Mouse (Mus musculus): ENCODE data around the gene Tdpoz5.
"Not testable (repeated sequence)": the region's sequence is repeated elsewhere in the genome, so short reads cannot be mapped to it uniquely, and the experiment has no call there.

Gene Tdpoz5

GRCm38 (mm10) chr3:93961214-93961613, at the start of gene Tdpoz5:
Gene Tdpoz5 (minus strand): TSS chr3:93961314.
- DNase-seq = not testable (repeated sequence)

DNA sequence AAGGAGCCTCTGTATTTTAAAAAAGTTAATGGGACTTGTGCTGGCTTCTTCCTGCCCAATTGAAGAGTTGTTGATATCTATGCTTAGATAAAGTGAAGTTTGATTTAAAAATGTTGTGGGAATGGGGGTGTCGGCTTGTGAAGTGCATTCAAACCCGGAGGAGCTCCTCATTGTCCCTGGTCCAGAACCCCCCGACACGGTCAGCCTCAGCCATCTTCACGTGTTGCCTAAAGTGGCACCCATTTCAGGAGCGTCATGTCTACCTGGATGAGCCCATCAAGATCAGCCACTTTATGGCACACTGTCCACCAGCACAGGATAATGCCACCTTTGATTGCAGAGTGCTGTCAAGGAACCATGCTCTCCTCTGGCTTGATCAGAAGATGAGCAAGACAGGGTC, 7.8 kb upstream of the Tdpoz5 start:
- not testable (repeated sequence) for DNase-seq

DNA sequence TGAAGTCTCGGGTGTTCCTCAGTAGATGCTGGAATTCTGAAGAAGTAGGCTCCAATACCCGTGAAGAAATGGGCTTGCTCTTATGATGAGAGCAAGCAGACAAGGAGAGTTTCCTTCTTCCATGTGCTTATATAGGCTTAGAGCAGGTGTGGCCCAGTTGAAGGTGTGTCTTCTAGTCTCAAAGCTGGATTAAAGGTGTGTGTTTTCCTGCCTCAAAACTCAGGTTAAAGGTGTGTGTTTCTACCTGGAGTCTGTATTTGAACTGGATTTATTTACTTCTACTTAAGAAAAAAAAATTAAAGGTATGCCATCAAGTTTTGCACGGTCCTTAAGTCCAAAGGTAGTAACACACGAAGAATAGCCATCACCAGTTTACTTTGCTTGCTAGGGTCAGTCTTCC, 17.7 kb downstream of the Tdpoz5 start, which contains the start of gene Gm9117:
Gene Gm9117, minus strand, starts transcription at position 101 of the 400 bp plus-strand sequence.
- not testable (repeated sequence) for DNase-seq

DNA sequence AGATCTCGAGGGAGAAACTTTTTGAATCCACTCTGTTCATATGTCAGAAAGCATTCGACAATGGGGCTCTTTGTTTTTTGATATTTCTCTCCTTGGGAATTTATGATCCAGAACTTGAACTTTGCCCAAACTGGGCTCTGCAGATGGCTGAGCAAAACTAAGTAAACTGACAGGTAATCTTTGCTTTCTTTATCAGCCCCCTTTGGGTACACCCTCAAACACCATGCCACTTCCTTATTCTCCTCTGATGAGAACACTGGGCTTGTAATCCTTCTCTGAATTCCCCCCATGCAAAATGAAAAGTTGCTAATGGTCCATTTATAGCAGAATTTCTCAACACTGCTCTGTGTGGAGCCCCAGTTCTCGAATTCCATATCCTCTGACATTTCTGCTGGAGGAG, 22.7 kb downstream of the Tdpoz5 start:
- DNase-seq = not testable (repeated sequence)

All from lung, postnatal 4 days (tissue).